Mouse (Mus musculus): ENCODE data around the gene Slc48a1. TPM values are rescaled to one million over a fixed set of nuclear protein-coding genes. Genes with fewer than 3 reads are reported as not detected.

The Slc48a1 gene
- 20.8 and 23.7 TPM in 2 replicates for total RNA-seq (2017)

GRCm38 (mm10) chr15:97778311-97779098 is at the start of gene Slc48a1:
Slc48a1 (plus strand) TSS chr15:97778520.
- no peak for ATAC-seq (ENCODE audit: extremely low read depth, insufficient number of reproducible peaks, low FRiP score, poor library complexity, severe bottlenecking)

- no peak for ATAC-seq (ENCODE audit: extremely low read depth, insufficient number of reproducible peaks, low FRiP score, poor library complexity, severe bottlenecking)
Observed at GRCm38 (mm10) chr15:97728804-97729203, 49.5 kb upstream of the Slc48a1 start.

- no peak for ATAC-seq (ENCODE audit: extremely low read depth, insufficient number of reproducible peaks, low FRiP score, poor library complexity, severe bottlenecking)
Observed at GRCm38 (mm10) chr15:97730365-97730764, 48.0 kb upstream of the Slc48a1 start.

- ATAC-seq (ENCODE audit: extremely low read depth, insufficient number of reproducible peaks, low FRiP score, poor library complexity, severe bottlenecking): no peak
Observed at GRCm38 (mm10) chr15:97731111-97731510, 47.2 kb upstream of the Slc48a1 start, which contains the start of gene Endou. Endou (minus strand) TSS chr15:97731339.

- ATAC-seq (ENCODE audit: extremely low read depth, insufficient number of reproducible peaks, low FRiP score, poor library complexity, severe bottlenecking): no peak
Observed at GRCm38 (mm10) chr15:97731988-97732387, 46.3 kb upstream of the Slc48a1 start.

GRCm38 (mm10) chr15:97738923-97739322 is 39.4 kb upstream of the Slc48a1 start:
- no peak for ATAC-seq (ENCODE audit: extremely low read depth, insufficient number of reproducible peaks, low FRiP score, poor library complexity, severe bottlenecking)

- ATAC-seq (ENCODE audit: extremely low read depth, insufficient number of reproducible peaks, low FRiP score, poor library complexity, severe bottlenecking): no peak
Observed at GRCm38 (mm10) chr15:97740283-97740732, 38.0 kb upstream of the Slc48a1 start.

GRCm38 (mm10) chr15:97741662-97742061 is 36.7 kb upstream of the Slc48a1 start:
- ATAC-seq (ENCODE audit: extremely low read depth, insufficient number of reproducible peaks, low FRiP score, poor library complexity, severe bottlenecking): no peak

GRCm38 (mm10) chr15:97742074-97742473 is 36.2 kb upstream of the Slc48a1 start:
- ATAC-seq (ENCODE audit: extremely low read depth, insufficient number of reproducible peaks, low FRiP score, poor library complexity, severe bottlenecking): peak; percentile 49

GRCm38 (mm10) chr15:97742600-97742999 is 35.7 kb upstream of the Slc48a1 start:
- no peak for ATAC-seq (ENCODE audit: extremely low read depth, insufficient number of reproducible peaks, low FRiP score, poor library complexity, severe bottlenecking)

- no peak for ATAC-seq (ENCODE audit: extremely low read depth, insufficient number of reproducible peaks, low FRiP score, poor library complexity, severe bottlenecking)
Observed at GRCm38 (mm10) chr15:97743210-97743609, 35.1 kb upstream of the Slc48a1 start.

GRCm38 (mm10) chr15:97743961-97744525 is 34.3 kb upstream of the Slc48a1 start:
- no peak for ATAC-seq (ENCODE audit: extremely low read depth, insufficient number of reproducible peaks, low FRiP score, poor library complexity, severe bottlenecking)

- peak; percentile 59 for ATAC-seq (ENCODE audit: extremely low read depth, insufficient number of reproducible peaks, low FRiP score, poor library complexity, severe bottlenecking)
Observed at GRCm38 (mm10) chr15:97744930-97745329, 33.4 kb upstream of the Slc48a1 start.

- ATAC-seq (ENCODE audit: extremely low read depth, insufficient number of reproducible peaks, low FRiP score, poor library complexity, severe bottlenecking): no peak
Observed at GRCm38 (mm10) chr15:97745331-97745730, 33.0 kb upstream of the Slc48a1 start.

GRCm38 (mm10) chr15:97746278-97746677 is 32.0 kb upstream of the Slc48a1 start:
- no peak for ATAC-seq (ENCODE audit: extremely low read depth, insufficient number of reproducible peaks, low FRiP score, poor library complexity, severe bottlenecking)

- ATAC-seq (ENCODE audit: extremely low read depth, insufficient number of reproducible peaks, low FRiP score, poor library complexity, severe bottlenecking): no peak
Observed at GRCm38 (mm10) chr15:97746748-97747147, 31.6 kb upstream of the Slc48a1 start.

- ATAC-seq (ENCODE audit: extremely low read depth, insufficient number of reproducible peaks, low FRiP score, poor library complexity, severe bottlenecking): no peak
Observed at GRCm38 (mm10) chr15:97747486-97747885, 30.8 kb upstream of the Slc48a1 start.

GRCm38 (mm10) chr15:97748309-97748708 is 30.0 kb upstream of the Slc48a1 start:
- no peak for ATAC-seq (ENCODE audit: extremely low read depth, insufficient number of reproducible peaks, low FRiP score, poor library complexity, severe bottlenecking)

GRCm38 (mm10) chr15:97748964-97749363 is 29.4 kb upstream of the Slc48a1 start:
- ATAC-seq (ENCODE audit: extremely low read depth, insufficient number of reproducible peaks, low FRiP score, poor library complexity, severe bottlenecking): no peak

GRCm38 (mm10) chr15:97749397-97749796 is 28.9 kb upstream of the Slc48a1 start:
- no peak for ATAC-seq (ENCODE audit: extremely low read depth, insufficient number of reproducible peaks, low FRiP score, poor library complexity, severe bottlenecking)

Data from neutrophil, adult 5-6 weeks (primary cell).